Mouse (Mus musculus): ENCODE data around the gene Iffo2.

Gene Iffo2

DNA sequence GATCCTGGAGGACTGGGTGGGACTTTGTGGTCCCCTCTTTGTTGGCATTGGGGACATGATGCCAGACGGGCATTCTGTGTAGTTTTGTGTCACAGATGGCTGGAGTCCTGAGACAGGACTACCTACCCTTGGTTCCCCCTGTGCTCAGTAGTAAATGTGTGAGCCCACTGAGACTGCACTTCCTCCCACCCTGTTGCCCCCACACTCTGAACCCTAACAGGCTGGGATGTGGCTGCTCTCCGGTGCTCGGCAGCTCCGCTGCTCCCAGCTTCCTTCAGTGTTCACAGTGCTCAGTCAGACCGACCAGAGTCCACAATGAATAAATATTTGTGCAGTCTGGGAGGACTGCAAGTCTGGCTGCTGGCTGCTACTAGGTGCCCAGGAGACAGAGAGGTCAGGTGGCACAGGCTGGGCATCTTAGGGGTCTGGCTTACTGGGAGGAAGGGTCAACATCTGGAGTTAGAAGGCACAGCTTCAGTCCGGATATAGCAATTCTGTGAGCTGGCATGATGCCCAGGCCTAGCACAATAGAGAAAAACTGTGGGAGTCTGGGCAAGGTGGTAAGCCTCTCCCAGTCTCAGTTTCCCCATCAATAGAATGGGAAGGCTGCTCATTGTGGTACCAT lies 51.2 kb downstream of the Iffo2 start:
- ATAC-seq (ENCODE audit: low TSS enrichment), result no peak

DNA sequence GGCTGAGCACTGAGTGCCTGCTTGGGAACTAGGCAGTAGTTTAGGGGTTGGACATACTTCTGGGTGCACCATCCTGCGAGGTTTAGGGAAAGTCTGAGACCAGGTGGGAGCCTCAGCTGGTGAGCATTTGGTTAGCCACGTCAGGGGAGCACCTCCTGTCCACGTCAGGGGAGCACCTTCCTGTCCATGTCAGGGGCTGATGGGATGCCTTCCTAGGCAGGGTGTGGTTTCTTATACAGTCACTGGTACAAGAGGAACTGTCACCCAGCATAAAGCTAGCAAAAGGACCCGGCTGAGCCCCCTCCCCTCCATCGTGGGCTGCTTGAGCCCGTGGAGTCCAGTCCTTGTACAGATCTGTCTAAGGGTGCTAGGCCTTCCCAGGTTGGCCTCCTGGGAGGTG lies 52.0 kb downstream of the Iffo2 start:
- ATAC-seq (ENCODE audit: low TSS enrichment), result no peak

DNA sequence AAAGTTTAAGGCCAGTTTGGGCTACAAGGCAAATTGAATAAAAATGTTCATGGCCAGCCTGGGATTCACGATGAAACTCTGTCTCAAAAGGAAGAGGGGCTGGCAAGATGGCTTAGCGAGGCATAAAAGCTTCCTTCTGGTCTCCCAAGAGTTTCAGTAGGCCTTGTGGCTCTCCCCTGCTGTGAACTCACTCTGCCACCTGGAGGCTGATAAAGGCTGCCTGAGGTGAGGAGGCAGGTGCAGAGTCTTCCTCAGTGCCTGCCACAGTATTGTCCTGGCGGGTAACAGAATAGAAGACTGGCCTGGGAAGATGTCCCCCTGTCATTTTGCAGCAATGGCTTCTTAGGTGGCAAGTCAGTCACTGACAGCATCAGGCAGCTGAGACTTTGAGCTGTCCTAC lies 52.6 kb downstream of the Iffo2 start:
- no peak for ATAC-seq (ENCODE audit: low TSS enrichment)

DNA sequence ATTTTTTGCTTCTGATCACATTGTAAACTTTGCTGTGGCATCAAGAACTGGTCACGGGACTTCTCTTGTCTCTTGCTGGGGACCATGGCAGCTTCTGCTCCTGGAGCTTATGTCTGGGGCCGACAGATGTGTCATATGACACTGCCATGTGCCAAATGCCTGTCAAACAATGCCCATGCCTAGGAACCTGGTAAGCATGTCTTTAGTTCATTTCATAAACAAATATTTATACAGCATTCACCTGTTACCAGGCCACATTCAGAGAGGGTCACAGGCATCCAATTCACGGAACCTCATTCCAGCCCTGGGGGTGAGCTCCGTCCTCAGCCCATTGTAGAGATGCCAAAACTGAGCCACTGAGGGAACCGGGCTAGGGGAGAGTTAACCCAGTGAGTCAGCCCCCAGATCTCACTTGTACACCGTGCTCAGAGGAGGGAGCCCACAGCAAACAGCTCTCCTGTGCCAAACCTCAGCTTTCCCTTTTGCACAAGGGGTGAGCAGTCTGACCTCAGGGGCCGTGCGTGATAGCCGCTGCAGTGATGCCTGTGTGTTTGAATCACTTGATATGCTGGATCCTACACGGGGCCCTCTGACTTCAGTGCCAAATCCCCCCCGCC lies 53.4 kb downstream of the Iffo2 start:
- ATAC-seq (ENCODE audit: low TSS enrichment), result no peak

DNA sequence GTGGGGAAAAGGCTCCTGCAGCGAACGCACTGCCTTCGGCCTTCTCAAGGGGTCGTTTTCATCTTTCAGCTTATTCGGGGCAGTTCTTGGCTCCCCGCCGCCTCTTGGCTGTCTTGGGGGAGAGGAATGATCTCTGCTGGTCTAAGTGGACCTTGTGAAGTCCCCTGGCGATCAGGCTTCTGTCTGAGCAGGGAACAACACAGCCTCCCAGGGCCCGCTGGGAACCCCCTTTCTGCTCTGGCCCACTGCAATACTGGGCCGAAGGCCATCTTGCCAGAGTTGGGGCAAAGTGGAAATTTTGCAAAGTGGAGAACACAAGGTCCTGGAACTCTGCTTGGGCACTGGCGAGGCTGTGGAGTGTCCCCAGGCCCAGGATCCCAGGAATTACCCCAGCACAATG lies 54.4 kb downstream of the Iffo2 start:
- ATAC-seq (ENCODE audit: low TSS enrichment), result no peak

DNA sequence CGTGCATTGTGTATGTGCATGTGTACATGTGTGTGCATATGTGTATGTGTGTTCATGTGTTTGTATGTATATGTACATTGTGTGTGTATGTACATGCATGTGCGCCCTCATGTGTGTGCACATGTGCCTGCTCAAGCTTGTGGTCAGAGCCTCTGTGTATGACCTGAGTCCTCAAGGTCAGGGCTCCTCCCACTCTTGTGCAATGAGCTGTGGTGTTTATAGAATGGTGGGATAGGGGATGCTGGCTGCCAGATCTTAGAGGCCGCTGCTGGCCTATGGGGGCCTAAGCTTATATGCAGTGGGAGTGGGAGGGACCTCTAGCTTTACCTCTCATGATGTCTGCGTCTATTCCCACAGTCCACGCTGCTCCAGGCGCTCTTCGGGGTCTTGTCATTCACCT lies 55.4 kb downstream of the Iffo2 start:
- ATAC-seq (ENCODE audit: low TSS enrichment), result no peak

DNA sequence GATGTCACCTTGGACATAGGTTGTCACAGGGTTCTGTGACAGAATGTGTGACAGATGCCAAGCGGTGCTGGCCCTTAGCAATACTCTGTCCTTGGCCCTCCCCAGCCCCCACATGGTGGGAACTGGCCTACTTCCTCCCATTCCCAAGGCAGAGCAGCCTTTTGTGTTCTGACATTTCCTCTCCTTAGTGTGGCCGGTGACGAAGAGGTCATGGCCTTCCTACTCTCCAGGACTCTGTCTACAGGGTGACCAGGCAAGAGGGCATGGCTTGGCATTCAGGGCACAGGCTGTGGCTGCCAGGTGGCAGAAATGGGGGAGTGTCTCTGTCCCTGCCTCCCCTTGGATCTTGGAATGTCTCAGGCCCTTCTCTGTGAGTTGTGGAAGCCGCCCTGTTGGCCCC lies 57.0 kb downstream of the Iffo2 start:
- ATAC-seq (ENCODE audit: low TSS enrichment), result no peak

DNA sequence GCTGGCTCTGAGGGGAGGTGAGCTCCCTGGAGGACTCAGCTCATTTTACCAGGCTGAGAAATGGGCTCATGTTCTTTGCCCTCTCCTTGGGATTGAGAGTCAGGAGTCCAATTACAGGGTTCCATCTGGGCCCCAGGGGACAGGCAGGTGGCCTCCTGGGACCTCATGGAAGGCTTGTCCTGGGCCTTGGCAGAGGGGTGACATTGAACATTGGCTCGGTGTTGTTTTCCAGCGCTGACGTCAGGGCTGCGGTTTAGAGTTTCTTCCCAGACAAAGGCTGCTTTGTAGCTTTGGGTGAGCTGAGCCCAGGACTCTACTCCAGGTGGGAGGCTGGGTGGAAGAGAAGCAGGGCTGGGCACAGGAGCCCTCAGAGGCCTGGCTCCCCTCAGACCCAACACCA lies 57.4 kb downstream of the Iffo2 start:
- no peak for ATAC-seq (ENCODE audit: low TSS enrichment)

DNA sequence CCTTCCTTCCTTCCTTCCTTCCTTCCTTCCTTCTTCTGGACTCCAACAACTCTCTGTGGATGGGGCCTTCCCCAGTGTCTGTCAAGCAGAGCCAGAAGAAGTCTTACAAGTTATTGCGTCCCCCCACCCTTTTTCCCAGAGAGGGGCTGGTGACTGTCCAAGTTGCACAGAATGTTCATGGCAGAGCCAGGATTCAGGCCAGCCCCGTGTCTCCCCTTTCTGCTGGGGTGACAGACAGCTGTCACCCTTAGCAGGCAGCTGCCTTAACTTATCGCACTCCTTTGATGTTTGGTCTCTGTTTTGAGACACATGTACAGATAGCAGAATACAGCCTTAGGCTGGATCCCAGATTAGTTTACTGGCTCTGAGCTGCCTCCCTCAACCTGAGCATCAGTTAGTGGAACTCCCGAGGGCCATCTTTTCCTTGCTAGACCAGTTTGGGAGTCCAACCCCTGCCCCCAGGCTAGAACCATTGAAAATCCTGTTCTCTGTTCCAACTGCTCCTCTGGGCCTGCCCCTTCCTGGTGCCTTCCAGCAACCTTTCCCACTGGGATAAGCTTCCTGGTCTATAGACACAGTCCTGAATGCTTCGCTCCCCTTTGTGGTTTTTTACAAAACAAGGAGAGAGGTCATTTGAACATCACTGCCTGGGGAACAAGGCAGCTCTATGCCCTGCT lies 59.1 kb downstream of the Iffo2 start:
- no peak for ATAC-seq (ENCODE audit: low TSS enrichment)

DNA sequence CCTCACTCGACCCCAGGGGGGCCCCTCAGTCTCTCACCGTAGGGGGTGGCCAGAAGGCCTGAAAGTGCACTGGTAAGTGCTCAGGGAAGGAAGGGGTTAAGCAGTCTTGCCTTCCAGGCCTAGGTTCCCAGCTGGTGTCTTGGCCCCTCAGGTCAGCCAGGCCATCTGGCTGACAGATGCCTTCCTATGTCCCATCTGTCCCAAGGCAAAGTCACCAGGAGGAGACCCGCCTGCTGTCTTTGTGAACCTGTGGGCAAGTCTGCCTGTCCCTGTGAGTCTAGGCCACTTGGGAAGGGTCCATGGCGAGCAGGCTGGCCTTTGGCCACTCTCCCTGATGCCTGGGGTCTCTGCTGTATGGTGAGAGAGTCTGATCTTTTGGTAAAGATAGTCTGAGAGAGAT lies 60.1 kb downstream of the Iffo2 start:
- no peak for ATAC-seq (ENCODE audit: low TSS enrichment)

DNA sequence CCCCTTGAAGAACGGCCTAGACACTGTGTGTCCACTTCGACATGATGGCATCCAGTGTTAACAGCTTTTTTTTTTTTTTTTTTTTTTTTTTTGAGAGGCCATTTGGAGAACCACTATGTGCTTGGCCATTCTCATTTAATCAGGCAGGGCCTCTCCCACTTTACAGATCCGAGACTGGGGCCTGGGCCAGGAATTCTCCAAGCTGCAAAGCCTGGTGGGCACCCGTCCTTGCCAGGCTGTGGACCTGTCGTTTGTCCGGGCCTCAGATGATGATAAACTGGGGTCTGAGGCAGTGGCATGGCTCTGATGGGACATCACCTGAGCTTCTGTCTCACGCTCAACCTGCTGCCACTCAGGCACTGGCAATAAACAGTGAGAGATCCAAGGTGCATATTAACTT lies 62.5 kb downstream of the Iffo2 start:
- ATAC-seq (ENCODE audit: low TSS enrichment), result no peak

DNA sequence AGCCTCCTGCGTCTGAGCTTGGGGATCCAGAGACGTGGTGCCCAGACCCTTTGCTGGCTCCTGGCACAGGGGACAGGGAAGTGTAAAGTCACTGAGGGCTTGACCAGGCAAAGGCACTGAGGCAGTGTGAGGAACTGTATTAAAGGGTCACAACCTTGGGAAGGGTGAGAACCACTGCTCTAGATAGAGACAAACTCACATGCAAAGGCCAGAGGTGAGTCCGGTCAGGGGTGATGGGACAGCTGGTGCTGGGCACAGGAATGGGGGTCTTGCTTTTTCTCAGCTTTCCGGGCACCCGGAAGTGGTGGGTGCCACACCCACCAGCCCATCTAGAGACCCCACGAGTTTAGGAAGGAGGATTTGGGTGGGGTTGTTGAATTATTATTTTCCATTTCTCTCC lies 63.0 kb downstream of the Iffo2 start:
- ATAC-seq (ENCODE audit: low TSS enrichment), result no peak

DNA sequence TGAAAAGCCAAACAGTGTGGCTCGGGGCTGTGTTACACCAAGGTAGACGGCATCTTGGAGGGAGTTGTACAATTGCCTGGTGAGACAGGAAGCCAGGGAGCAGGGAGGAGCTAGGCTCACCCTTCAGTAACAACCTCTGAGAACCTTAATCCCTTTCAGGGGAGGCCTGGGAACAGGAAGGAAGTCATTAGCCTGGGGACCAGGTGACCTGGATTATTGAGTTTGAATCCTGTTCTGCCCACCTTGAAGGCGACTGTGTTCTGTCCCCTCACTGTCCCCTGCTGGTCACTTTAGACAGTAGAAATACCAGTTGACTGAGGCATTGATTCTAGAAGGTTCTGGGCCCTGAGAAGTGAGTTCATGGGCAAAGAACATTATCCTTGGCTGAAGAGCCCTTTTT lies 63.7 kb downstream of the Iffo2 start:
- ATAC-seq (ENCODE audit: low TSS enrichment), result no peak

DNA sequence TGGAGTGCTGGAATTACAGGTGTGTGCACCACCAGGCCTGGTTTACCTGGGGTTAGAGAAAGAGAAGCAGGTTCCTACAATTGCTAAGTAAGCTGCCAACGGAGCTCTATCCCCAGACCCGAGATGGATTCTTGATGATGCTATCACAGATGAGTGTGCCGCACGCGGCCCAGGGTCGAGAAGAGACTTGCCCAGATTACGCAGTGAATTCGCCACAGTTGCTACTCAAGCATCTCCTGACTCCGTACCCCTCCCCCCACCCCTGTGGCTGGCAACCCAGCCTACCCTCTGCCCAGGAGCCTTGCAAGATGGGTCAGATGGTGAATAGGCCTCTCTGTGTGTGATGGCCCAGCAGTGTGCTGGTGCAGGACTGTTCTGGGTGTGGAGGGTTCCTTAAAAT lies 66.4 kb downstream of the Iffo2 start:
- ATAC-seq (ENCODE audit: low TSS enrichment), result no peak

DNA sequence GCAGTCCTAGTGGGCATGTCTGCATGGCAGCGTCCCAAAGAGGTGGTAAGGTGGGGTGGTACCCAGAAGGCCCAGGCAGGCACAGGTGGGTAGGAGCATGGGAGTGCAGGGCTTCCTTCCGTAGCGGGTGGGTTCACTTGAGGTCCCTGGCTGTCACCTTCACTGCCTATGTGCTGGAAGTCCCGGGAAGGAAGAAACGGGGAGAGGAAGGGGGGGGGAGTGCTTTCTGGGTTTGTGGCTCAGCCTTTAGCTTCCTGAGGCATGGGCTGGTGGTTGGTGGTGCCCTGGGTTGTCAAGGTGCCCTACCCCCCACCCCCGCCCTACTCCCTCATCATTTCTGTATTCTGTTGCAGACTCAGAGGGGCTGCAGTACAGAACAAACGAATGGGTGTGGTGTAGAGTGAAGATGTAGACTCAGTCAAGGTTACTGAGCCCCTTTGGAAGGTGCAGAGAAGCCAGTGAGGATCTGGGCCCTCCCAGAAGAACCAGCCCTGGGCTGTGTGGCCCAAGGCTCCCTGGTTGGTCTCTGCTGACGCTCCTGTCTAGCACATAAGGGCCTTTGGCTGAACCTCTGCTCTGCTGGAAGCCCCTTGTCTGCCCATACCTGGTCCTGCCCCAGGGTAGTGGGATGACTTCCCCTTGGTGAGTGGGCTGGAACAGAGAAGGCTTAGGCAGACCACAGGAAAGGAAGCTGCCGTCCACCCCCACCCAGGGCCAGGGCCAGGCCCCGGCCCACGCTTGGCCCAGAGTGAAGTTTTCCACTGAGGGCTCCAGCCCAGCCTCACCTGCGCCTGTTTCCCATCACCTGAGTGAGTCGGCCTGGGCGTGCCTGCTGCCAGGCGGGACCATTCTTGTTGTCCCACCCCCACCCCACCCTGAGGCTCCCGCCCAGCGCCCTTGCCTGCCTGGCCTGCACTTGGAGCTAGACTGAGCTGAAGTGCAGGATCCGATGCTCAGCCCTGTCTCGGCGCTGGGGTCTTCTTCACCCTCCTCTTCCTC lies 67.2 kb downstream of the Iffo2 start:
- ATAC-seq (ENCODE audit: low TSS enrichment), result no peak

DNA sequence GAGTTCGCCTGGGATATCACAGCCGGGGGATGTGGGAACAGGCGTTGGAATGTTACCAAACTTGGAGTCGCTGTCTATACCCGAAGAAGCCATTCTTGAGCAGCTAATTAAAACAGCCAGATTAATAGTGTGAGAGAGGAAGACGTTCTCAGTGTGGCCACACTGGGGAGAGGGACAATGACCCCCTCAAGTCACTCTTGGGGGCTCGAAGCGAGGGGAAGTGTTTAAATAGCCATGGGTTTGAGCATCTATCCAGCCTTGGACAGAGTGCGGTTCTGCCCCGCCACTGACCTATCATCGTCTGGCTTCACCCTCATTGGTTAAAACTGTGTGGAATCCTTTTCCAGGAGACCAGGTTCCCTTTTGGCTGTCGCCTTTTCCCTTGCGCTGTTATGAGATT lies 68.0 kb downstream of the Iffo2 start:
- ATAC-seq (ENCODE audit: low TSS enrichment), result no peak

DNA sequence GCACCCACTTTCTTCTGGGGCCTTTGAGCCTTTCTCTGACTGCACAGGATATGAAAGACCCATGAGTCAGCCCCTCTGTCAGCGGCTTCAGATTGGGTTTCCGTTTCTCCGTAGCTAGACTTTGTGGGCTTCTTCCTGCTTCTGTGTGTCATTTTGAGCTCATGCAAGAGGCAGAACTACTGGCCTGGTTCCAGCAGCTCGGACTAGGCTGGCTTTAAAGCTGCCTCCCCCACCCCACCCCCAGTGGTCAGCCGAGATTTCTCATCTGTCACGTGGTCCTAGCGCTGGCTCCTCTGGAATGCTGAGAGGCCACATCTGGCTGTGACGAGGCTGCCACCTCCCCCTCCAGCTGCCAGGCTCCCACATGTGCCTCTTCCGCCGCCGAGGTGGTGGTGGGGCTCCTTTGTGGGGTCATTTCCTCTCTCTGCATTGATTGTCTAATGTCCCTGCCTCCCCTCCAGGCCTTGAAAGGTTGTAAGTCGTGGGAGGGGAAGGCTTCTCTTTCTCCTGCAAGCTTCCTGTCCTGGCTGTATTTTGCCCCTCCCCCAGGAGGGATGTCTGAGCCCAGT lies 68.7 kb downstream of the Iffo2 start:
- 0 out of 2 replicates have a peak, but pooled peaks have one; percentile 10 for ATAC-seq (ENCODE audit: low TSS enrichment)

DNA sequence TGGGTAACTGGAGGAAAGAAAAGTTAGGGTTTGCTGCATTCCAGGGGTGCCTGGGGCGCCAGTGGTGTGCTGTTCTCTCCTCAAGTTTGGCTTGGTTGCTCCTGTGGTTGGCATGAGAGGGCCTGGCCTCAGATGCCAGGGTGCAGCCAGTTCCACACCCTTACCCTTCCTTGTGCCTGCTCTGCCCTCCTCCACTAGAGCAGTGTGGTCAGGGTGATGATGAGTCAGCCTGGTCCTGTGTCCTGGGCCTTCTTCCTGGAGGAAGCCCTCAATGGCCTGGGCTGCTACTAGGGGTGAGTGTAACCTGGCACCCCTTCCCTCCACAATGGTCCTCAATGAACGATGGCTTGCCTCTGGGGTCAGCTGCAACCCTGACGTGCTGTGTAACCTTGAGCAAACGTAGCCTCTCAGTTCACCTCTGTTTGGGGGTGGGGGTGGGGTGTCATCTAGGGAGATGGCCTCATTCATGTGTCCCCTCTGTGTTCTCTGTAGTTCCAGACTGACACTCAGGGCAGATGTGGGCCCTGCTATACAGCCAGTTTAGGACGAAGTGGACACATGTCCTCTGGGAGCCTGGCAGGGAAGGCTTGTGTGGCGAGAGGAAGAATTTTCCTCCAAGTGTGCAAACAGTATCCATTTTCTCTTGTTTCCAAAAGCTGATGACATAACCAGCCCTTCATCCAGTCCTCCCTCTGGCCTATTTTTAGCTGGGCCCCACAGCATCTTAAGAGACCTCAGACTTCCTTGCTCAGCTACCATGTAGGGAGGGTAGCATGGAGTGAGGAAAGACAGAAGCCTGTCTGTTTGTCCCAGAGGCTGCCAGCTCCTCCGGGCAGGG lies 71.4 kb downstream of the Iffo2 start:
- peak; percentile 53 for ATAC-seq (ENCODE audit: low TSS enrichment)

DNA sequence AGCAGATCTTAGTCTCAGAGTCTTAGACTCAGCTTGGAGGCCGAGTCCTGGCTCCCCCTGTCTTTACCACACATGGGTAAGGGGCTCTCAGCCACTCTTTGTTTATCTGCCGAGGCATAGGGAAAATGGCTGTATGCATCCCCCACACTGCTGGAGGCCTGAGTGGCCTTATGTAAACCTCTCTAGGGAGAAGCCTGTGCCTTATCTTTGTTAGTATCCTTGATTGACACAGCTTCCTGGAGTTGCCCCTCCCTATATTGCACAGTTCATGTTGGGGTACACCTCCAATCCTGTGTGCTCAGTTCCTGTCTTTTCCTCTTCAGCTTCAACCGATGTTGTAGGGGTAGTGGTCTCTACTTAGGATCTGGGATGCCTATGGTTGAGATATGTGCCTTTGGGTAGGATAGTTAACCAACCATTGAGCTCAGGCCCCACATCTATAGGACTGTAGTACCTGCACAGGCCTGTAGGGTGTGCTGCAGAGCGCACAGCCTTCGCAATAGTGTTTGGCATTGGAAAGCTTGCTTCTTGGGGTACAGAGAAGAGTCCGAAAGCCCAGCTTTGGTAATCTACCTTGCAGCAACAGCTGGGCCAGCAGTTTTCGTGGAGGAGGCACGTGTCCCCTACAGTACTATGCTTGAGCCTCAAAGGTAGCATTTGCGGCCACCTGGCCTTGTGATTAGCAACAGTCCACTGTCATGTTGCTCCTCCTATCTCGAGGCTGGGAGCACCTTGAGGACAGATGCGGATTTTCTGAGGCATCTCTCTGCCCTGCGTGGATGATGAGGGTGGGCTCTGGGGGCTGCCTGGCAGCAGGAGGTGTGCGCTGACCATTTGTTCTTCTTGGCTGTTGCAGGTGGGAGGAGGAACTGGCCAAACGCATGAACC lies 72.3 kb downstream of the Iffo2 start, which contains the start of gene Gm21969:
TSS of gene Gm21969 (plus strand) at position 830 of the 888 bp plus-strand sequence.
- peak; percentile 51; the same call in 1 of the 2 replicates for ATAC-seq (ENCODE audit: low TSS enrichment)

DNA sequence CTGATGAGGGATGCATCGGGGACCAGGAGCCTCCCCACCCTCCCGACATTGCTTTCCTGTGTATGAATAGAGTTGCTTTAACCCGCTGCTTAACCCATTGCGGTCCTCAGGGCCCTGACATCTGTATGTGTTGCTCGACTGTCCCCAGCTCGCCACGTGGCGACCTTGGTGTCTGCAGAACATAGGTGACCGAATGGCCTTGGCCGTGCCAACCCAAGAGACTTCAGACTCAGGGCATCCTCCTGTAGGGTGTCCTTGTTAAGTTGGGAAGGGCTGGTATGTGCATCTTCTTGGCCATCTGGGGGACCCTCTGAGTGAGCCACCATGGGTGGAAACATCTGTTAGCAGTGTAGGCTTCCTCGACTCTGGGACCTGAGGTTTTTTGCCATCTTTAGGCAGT lies 74.9 kb downstream of the Iffo2 start:
- no peak for ATAC-seq (ENCODE audit: low TSS enrichment)

Data from frontal cortex, adult (tissue).